Mouse (Mus musculus) cerebellum, adult 9-11 months (tissue): ENCODE results near the gene Slbp.
A peak's percentile ranks its signal among the peaks of the same experiment; 100 is the strongest.

Experiments
- DNase-seq: peaks from one replicate; pipeline ENCODE4 v3.0.0; 2022

Slbp gene

GRCm38 (mm10) chr5:33628820-33629300 is 23.5 kb downstream of the Slbp start:
- no peak for DNase-seq

DNA sequence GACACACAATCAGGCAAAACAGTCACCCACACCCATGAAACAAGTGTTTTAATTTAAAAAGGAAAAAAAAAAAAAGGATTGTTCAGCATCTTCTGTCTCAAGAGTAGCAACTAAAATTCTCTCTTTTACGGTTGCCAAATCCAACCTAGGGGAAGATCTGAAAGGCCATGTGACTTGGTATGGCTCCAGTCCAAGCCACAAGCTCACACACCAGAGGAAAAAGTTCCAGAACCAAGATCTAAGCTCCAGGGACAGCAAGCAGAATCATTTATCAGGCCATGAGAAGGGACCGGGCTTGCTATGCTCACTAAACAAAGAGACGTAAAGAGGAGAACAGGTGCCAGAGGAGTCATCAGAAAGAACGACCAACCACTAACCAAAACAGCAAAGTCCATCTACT is 24.4 kb downstream of the Slbp start:
- no peak for DNase-seq

DNA sequence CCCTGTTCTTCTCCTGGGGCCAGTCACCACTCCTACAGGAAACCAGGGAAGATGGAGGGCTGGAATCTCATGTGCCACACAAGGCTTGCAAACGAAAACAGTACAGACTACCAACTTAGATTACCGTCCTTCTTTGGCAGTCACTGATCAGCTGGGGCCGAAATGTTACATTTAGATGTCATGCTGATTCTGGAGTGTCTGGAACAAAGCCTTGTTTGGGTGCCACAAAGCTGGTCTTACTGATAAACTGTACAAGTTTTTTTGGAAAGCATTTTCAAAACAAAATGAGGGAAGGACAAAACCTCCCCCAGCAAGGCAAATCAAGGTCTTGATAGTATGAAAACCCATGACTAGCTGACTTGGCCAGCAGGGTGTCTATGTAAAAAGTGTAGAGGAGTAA is 28.6 kb downstream of the Slbp start:
- no peak for DNase-seq

GRCm38 (mm10) chr5:33622671-33623070 is 29.7 kb downstream of the Slbp start:
- no peak for DNase-seq

DNA sequence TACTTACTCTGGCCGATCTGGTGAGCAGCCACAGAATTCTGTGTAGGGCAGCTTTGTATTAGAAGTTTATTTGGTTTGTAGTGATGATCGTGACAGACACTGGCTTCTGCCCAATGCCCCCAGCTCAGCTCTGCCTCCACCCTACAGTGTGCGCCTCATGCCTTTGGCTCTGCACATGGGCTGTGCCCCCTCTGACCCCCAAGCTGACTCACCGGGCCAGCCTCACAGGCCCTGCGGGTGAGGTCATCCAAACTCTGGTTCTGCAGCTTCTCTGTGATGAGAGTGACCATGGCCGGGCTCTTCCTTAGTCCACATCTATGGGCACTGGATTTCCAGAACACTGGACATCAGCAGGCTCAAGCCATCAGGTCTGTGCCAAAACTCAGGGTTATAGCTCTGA is 38.0 kb downstream of the Slbp start:
- no peak for DNase-seq

- DNase-seq = peak; percentile 50
These were observed 40.6 kb downstream of the Slbp start for GRCm38 (mm10) chr5:33611795-33612194.

DNA sequence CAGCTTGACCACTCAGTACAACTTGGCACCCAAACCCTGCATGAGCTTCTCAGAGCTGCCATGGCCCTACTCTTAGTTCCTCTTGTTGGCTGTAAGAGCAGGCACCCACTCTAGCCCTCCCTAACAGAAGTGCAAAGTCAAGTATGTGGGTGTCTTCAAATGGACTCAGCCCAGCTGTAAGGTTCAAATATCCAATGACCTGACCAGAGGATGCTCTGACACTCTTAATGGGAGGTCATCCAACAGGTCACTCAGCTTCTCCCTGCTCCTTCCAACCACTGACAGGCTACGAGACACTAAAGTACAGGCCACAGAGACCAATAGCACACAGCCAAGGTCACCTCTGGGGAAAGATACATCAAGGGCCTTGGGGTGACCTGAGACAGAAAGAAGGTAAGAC is 43.1 kb downstream of the Slbp start:
- DNase-seq = no peak

GRCm38 (mm10) chr5:33607434-33607833 is 44.9 kb downstream of the Slbp start:
- no peak for DNase-seq

- peak; percentile 45 for DNase-seq
These were observed 45.7 kb downstream of the Slbp start for GRCm38 (mm10) chr5:33606631-33607030.

DNA sequence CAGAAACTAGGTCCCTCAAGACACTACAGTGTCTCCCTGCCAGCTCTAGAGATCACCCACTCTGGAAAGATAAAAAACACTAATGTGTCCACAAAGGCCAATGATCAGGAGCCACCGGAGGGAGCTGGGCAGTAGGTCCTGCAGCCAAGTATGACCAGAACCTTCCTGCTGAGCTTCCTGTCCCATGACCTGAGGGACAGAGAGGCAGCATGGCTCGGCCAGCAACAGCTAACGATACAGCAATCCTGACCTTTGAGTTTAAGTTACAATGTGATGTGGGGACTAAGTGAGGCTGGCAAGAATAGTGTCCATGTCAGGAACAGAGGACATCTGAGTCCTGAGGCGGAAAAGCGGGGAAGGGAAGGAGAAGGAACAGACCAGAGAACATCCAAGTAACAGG is 47.1 kb downstream of the Slbp start:
- no peak for DNase-seq

DNA sequence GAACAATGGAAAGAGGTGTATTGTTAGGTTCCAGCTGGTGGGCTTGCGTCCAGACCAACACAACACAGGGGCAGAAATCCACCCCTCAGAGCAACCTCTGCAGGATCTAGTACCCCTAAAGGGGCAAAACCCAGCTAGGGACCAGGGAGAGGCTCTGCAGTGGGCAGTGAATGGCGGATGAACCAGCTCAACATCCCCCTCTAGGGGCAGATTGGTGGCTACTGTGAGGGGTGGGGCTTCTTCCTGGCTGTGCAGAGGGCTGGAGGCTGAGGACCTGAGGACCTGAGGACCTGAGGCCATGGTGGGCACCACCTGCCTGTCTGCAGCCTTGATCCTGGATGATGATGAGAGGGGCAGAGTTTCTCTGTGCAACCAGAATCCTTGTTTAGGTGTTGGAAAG is 58.8 kb downstream of the Slbp start:
- DNase-seq = no peak

DNA sequence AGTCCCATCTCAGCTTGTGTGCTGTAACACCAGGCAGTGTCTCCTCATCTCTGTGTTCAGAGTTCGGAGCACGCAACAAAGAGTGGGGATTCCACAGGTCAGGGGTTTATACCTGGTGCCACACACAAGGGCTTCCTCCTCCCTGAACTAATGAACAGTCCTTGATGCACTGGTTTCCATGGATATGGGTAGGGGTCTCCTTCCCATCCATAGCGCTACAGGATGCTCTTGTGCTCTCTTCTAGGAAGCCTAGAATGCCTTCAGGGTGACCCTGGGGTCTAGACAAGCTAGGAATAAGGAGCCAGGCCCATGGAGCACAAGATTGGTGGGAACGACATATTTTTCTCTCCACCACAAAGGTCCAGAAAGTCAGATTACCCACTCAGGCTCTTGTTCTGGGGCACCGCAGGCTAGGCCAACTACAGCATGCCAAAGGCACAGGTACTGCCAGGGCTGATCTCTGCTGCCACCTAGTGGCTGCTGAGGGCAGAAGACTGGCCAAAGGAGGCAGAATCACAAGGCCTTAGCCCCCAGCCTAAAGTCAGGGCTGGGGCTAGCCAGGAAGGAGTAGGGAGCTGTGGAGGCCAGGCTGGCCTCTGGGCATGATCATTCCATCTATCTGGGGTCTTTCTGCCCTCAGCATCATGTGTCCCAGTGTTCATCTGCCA is 63.0 kb downstream of the Slbp start:
- peak; percentile 70 for DNase-seq

- no peak for DNase-seq
These were observed 64.3 kb downstream of the Slbp start for GRCm38 (mm10) chr5:33588066-33588465.

DNA sequence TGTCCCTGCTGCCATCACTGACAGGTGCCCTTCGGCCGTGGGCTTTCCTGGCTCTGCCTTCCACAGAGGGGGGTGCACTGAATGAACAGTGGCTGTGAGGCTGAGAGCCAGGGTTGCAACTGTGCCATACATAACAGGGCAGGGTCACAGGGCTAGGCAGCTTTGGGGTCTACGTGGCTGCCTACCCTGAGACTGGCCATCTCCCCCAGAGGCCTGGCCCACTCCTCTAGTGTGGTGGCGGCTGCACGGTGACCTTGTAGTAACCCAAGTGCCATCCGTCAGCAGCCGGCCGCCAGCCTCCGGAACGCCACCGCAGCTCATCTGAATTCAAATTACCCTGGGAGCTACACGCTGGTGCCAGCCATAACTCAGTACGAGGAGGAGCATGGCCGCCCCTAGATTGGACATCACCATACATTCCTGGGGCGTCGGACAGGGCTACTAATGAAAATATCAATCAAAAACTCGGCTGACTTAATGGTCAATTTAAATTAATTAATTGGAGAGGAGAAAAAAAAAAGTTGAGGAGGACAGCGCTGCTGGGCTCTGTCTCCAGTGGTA is 64.8 kb downstream of the Slbp start:
- DNase-seq = no peak
